Mouse (Mus musculus) MEL (cell line): Measurements from ENCODE around the gene Grb10.

Experiments used
- CHD2 ChIP-seq: IDR thresholded peaks from 2 replicates; pipeline ENCODE4 v1.6.1; 2011; ENCODE audit warnings: low read length, improper control_type of control experiment
- E2F4 ChIP-seq: IDR thresholded peaks from 2 replicates; pipeline ENCODE4 v1.6.1; 2011; ENCODE audit warnings: low read depth, low read length, improper control_type of control experiment, borderline replicate concordance
- ETS1 ChIP-seq: IDR thresholded peaks from 2 replicates; pipeline ENCODE4 v1.6.1; 2012; ENCODE audit warnings: low read depth, mild to moderate bottlenecking, inconsistent platforms, low read length, improper control_type of control experiment, moderate library complexity
- GABPA ChIP-seq: IDR thresholded peaks from 2 replicates; pipeline ENCODE4 v1.6.1; 2012; ENCODE audit warnings: low read depth, mild to moderate bottlenecking, inconsistent platforms, low read length, improper control_type of control experiment, moderate library complexity
- GATA1 ChIP-seq: IDR thresholded peaks from 2 replicates; pipeline ENCODE4 v1.6.1; 2011; ENCODE audit warnings: low read depth, low read length, improper control_type of control experiment
- MXI1 ChIP-seq: IDR thresholded peaks from 2 replicates; pipeline ENCODE4 v1.6.1; 2011; ENCODE audit warnings: mild to moderate bottlenecking, low read depth, low read length, improper control_type of control experiment
- NRF1 ChIP-seq: IDR thresholded peaks from 2 replicates; pipeline ENCODE4 v1.6.1; 2014; ENCODE audit warnings: low read depth, mild to moderate bottlenecking, inconsistent platforms, low read length, improper control_type of control experiment, moderate library complexity; ENCODE audit not compliant: poor library complexity, insufficient read depth, severe bottlenecking
- UBTF ChIP-seq: IDR thresholded peaks from 2 replicates; pipeline ENCODE4 v1.6.1; 2012; ENCODE audit warnings: low read depth, mild to moderate bottlenecking, inconsistent platforms, low read length, improper control_type of control experiment, moderate library complexity, borderline replicate concordance; ENCODE audit not compliant: insufficient read depth
- ZNF384 ChIP-seq: IDR thresholded peaks from 2 replicates; pipeline ENCODE4 v1.6.1; 2012; ENCODE audit warnings: low read depth, mild to moderate bottlenecking, inconsistent platforms, low read length, improper control_type of control experiment

DNA sequence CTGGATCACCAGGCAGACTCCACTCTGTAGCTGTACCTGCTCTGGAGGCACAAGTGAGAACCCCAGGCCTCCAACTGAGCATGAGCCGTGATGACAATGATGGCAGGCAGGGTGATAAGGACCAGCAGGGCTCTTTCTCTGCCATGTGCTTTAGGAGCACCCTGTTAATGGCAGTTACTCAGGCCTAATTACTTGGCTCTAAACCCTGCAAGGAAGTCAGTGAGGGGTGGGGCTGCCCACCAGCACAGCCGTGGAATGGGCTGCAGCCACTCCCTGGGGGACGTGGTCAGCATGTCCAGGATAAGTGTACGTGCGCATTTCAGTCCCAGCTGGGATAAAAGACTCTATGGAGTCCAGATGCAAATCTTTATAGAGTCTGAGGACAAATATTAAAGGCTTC, 5.7 kb downstream of the Grb10 start:
- TF ChIP-seq GABPA = no peak
- TF ChIP-seq E2F4 = no peak
- no peak for TF ChIP-seq UBTF
- TF ChIP-seq ETS1 = no peak
- no peak for TF ChIP-seq NRF1
- TF ChIP-seq GATA1 = no peak
- no peak for TF ChIP-seq ZNF384
- no peak for TF ChIP-seq CHD2
- TF ChIP-seq MXI1 = no peak
